Mouse (Mus musculus): ENCODE results near the gene Usp5. TPM values are rescaled to one million over a fixed set of nuclear protein-coding genes. Genes with fewer than 3 reads are reported as not detected.

The Usp5 gene
- polyA plus RNA-seq, 1 experiment from 2014 or later = 162 TPM

DNA sequence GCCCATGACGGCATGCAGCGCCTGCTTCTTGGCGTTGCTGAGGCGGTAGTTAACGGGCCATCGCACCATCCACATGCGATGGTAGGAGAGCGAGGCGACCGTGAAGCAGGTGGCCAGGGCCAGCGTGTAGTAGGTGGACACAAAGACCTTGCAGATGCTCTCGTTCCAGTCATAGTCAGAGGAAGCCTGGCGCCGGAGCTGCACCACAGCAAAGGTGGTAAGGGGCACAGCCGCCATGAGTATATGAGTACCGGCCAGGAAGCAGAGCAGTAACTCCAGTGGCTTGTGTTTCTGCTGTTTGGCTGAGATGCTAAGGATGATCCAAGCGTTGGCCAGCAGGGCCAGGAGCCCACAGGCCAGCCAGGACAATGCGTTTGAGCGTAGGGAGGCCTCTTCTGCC lies 32.0 kb upstream of the Usp5 start:
- H3K4me1 ChIP-seq (ENCODE audit: control insufficient read depth, insufficient read depth, low read length) = peaks cover 54% of the 10 kb centered on the region
- H3K27ac ChIP-seq (ENCODE audit: low read depth, low read length) = no peak overlapping the region
- no peaks in the 10 kb centered on the region for H3K9me3 ChIP-seq (ENCODE audit: control insufficient read depth, low read length)
- no peak for ATAC-seq (ENCODE audit: low read depth)
- H3K4me3 ChIP-seq (ENCODE audit: low read depth, low read length) = no peak overlapping the region; the same call in 1 of the 2 replicates
- H3K4me2 ChIP-seq (ENCODE audit: low read depth, low read length) = peak overlapping the region; percentile 16; the same call in 1 of the 2 replicates
- H3K36me3 ChIP-seq (ENCODE audit: control insufficient read depth, insufficient read depth, low read length) = no peaks in the 10 kb centered on the region
- no peaks in the 10 kb centered on the region for H3K27me3 ChIP-seq (ENCODE audit: control insufficient read depth, insufficient read depth, low read length)
- H3K9ac ChIP-seq (replicated peaks; ENCODE audit: low read depth, low read length) = no peak overlapping the region
- WGBS = 82% methylated on average over 19 of the region's 19 CpGs

DNA sequence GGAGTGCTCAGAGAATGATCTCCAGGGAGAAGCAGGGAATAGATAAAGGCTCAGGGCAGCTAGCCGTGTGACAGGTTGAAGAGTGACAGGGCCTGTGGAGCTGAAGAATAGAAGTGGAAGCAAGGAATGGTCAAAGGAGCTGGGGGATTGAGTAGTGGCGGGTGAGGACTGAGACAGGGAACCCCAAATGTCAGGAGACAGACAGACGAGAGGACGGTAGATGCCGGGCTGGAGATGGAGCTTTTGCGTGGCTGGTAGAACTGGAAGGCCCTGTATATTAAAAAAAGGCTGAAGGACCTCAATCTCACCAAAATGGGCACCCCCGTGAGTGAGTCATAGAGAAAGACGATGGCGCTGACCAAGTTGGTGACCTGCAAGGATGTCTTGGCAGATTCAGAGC lies 31.2 kb upstream of the Usp5 start:
- 88% methylated on average over 9 of the region's 9 CpGs for WGBS
- H3K9ac ChIP-seq (replicated peaks; ENCODE audit: low read depth, low read length) = 0 out of 2 replicates have a peak overlapping the region, but pooled peaks have one; percentile 11
- no peak overlapping the region; the same call in 1 of the 2 replicates for H3K4me2 ChIP-seq (ENCODE audit: low read depth, low read length)
- peaks cover 54% of the 10 kb centered on the region for H3K4me1 ChIP-seq (ENCODE audit: control insufficient read depth, insufficient read depth, low read length)
- ATAC-seq (ENCODE audit: low read depth) = no peak
- no peaks in the 10 kb centered on the region for H3K9me3 ChIP-seq (ENCODE audit: control insufficient read depth, low read length)
- H3K27ac ChIP-seq (ENCODE audit: low read depth, low read length) = peak overlapping the region; percentile 71; the same call in 1 of the 2 replicates
- H3K4me3 ChIP-seq (ENCODE audit: low read depth, low read length) = no peak overlapping the region
- H3K27me3 ChIP-seq (ENCODE audit: control insufficient read depth, insufficient read depth, low read length) = no peaks in the 10 kb centered on the region
- H3K36me3 ChIP-seq (ENCODE audit: control insufficient read depth, insufficient read depth, low read length) = no peaks in the 10 kb centered on the region

DNA sequence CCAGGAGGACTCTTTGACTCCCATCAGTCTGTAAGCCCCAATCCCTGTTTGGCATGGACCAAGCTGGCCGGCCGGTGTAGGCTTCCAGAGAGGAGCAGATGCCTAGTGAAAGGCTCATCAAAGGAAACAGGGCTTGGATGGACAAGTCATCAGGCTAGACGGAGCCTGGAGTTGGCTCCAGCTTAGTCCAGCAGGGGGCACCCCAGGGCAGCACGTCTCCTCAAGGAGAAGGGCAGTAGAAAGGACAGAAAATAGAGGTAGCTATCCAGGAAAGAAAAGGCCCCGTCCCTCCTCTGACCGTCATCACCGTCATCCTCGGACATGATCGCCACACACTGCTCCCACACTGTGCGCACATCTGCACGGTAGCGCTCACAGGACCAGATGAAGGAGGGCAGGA lies 30.4 kb upstream of the Usp5 start:
- Histone ChIP-seq H3K9ac (replicated peaks; ENCODE audit: low read depth, low read length) (peak overlapping the region; percentile 37; the same call in 1 of the 2 replicates), H3K9me3 (ENCODE audit: control insufficient read depth, low read length) (no peaks in the 10 kb centered on the region), H3K4me3 (ENCODE audit: low read depth, low read length) (0 out of 2 replicates have a peak overlapping the region, but pooled peaks have one; percentile 9), H3K27me3 (ENCODE audit: control insufficient read depth, insufficient read depth, low read length) (no peaks in the 10 kb centered on the region), H3K27ac (ENCODE audit: low read depth, low read length) (peak overlapping the region; percentile 71), H3K4me1 (ENCODE audit: control insufficient read depth, insufficient read depth, low read length) (peaks cover 50% of the 10 kb centered on the region), H3K36me3 (ENCODE audit: control insufficient read depth, insufficient read depth, low read length) (no peaks in the 10 kb centered on the region), H3K4me2 (ENCODE audit: low read depth, low read length) (peak overlapping the region; percentile 37)
- 11% methylated on average over 12 of the region's 12 CpGs for WGBS
- no peak for ATAC-seq (ENCODE audit: low read depth)

DNA sequence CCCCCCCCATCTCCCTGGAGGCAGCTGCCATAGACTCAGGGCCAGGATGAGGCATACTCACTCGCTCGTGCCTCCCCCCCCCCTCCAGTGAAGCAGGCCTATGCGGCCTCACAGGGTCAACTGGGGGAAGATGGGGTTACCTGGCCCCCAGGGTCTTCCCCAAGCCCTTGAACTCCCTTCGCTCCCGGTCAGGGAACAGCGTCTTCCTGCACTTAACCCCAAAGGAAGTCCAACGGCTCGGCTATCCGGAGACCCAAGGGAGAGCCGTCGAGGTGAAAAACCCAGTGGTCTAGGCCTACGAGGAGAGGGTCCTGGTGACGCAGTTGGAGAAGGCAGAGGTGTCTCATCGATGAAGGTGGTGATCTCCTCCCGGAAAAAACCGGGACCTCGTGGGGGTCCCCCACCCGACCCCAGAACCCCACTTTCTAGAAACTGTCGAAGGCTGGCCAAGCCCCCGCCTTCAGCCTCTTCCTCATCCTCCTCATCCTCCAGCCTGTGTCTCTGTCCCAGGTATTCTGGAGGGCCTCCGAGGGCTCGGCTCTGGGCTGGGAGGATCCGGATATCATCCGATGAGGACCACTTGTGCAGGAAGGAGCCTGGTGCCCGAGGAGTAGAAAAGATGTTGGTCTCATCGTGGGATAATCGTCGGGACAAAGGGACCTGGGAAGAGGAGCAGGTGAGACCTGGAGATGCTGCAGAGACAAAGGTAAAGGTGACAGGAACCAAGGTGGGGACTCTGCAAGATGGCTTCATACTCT lies 29.5 kb upstream of the Usp5 start:
- no peak overlapping the region for H3K27ac ChIP-seq (ENCODE audit: low read depth, low read length)
- H3K4me1 ChIP-seq (ENCODE audit: control insufficient read depth, insufficient read depth, low read length) = peaks cover 44% of the 10 kb centered on the region
- H3K9ac ChIP-seq (replicated peaks; ENCODE audit: low read depth, low read length) = no peak overlapping the region
- ATAC-seq (ENCODE audit: low read depth) = no peak
- peak overlapping the region; percentile 76; the same call in 1 of the 2 replicates for H3K4me2 ChIP-seq (ENCODE audit: low read depth, low read length)
- H3K27me3 ChIP-seq (ENCODE audit: control insufficient read depth, insufficient read depth, low read length) = no peaks in the 10 kb centered on the region
- H3K36me3 ChIP-seq (ENCODE audit: control insufficient read depth, insufficient read depth, low read length) = no peaks in the 10 kb centered on the region
- 78% methylated on average over 28 of the region's 28 CpGs for WGBS
- H3K4me3 ChIP-seq (ENCODE audit: low read depth, low read length) = no peak overlapping the region
- H3K9me3 ChIP-seq (ENCODE audit: control insufficient read depth, low read length) = no peaks in the 10 kb centered on the region

- no peaks in the 10 kb centered on the region for H3K27me3 ChIP-seq (ENCODE audit: control insufficient read depth, insufficient read depth, low read length)
- ATAC-seq (ENCODE audit: low read depth) = no peak
- peak overlapping the region; percentile 76 for H3K4me2 ChIP-seq (ENCODE audit: low read depth, low read length)
- 21% methylated on average over 26 of the region's 26 CpGs for WGBS
- peaks cover 44% of the 10 kb centered on the region for H3K4me1 ChIP-seq (ENCODE audit: control insufficient read depth, insufficient read depth, low read length)
- H3K9me3 ChIP-seq (ENCODE audit: control insufficient read depth, low read length) = no peaks in the 10 kb centered on the region
- H3K9ac ChIP-seq (replicated peaks; ENCODE audit: low read depth, low read length) = peak overlapping the region; percentile 95; the same call in 1 of the 2 replicates
- no peaks in the 10 kb centered on the region for H3K36me3 ChIP-seq (ENCODE audit: control insufficient read depth, insufficient read depth, low read length)
- H3K4me3 ChIP-seq (ENCODE audit: low read depth, low read length) = peak overlapping the region; percentile 71
- H3K27ac ChIP-seq (ENCODE audit: low read depth, low read length) = peak overlapping the region; percentile 99
Observed at GRCm38 (mm10) chr6:124857840-124858530, 28.7 kb upstream of the Usp5 start.

DNA sequence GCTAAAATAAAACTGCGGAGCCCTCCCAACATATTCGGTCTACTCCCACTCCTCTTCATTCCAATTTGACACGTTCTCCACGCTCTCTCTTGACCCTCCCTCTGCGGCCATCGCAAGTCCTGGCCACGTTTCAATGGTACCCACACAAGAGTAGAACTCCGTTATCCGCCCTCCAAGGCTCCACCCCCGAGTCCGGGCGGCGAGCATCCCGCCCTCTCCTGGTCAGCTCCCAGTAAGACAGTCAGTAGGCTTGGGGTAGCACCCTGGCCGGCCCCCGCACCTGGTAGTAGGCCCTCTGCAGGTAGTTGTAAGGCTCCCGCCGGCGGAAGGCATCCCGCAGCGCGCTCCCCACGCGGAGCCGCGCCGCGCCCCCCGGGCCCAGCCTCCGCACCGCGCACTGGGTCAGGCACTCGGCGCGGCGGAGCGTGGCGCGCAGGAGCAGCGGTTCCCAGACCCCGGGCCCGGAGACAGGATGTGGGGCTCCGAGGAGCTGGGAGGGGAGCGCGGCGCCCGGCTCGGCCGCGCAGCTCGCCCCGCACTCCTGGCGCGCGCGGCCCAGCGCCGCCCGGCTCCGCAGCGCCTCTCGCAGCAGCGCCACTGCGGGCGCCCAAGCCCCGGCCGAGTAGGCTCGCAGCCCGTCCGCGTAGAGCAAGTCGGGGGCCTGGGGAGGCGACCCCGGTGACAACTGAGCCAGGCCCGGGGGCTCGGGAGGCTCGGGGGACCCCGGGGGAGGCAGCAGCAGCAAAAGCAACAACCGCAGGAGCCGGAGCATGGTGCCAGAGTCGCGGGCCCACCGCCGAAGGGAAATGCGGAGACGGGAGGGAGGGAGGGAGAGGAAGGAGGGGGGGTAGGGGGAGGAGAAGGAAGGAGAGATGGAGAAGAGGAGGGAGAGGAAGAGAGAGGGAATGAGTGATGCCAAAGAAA lies 27.9 kb upstream of the Usp5 start, which contains the start of gene P3h3:
TSS of gene P3h3 (minus strand) at position 837 of the 924 bp plus-strand sequence.
- no peaks in the 10 kb centered on the region for H3K9me3 ChIP-seq (ENCODE audit: control insufficient read depth, low read length)
- H3K27me3 ChIP-seq (ENCODE audit: control insufficient read depth, insufficient read depth, low read length) = no peaks in the 10 kb centered on the region
- H3K4me2 ChIP-seq (ENCODE audit: low read depth, low read length) = peak within 1 kb of the TSS; percentile 76
- WGBS = under 1% methylated on average over 86 of the region's 86 CpGs
- H3K9ac ChIP-seq (replicated peaks; ENCODE audit: low read depth, low read length) = peak within 1 kb of the TSS; percentile 95
- H3K36me3 ChIP-seq (ENCODE audit: control insufficient read depth, insufficient read depth, low read length) = 0 out of 2 replicates have a peak, but pooled peaks cover 3% of the 10 kb centered on the region
- peak within 1 kb of the TSS; percentile 99 for H3K27ac ChIP-seq (ENCODE audit: low read depth, low read length)
- peak; percentile 90 for ATAC-seq (ENCODE audit: low read depth)
- H3K4me1 ChIP-seq (ENCODE audit: control insufficient read depth, insufficient read depth, low read length) = peaks cover 37% of the 10 kb centered on the region
- H3K4me3 ChIP-seq (ENCODE audit: low read depth, low read length) = peak within 1 kb of the TSS; percentile 71

DNA sequence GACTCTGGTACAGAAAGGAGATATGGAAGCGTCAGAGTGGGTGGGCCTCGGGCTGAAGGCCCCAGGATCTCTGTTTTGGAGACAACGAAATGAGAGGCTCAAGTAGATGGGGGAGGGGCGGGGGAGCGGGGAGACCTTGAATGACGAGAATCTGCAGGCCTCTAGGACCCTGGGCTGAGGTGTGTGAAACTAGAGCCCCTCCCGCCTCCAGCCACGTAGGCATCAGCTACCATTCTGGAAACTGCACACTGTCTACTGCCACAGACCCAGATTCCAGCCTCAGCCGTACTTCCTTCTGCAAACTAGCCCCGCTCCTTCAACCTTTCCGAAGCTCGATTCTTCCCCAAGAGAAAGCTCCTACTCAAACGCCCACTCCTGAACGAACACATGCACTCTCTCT lies 27.0 kb upstream of the Usp5 start:
- peak overlapping the region; percentile 71 for H3K4me3 ChIP-seq (ENCODE audit: low read depth, low read length)
- no peaks in the 10 kb centered on the region for H3K27me3 ChIP-seq (ENCODE audit: control insufficient read depth, insufficient read depth, low read length)
- H3K4me1 ChIP-seq (ENCODE audit: control insufficient read depth, insufficient read depth, low read length) = peaks cover 29% of the 10 kb centered on the region
- H3K27ac ChIP-seq (ENCODE audit: low read depth, low read length) = peak overlapping the region; percentile 99
- H3K9ac ChIP-seq (replicated peaks; ENCODE audit: low read depth, low read length) = peak overlapping the region; percentile 95
- H3K9me3 ChIP-seq (ENCODE audit: control insufficient read depth, low read length) = no peaks in the 10 kb centered on the region
- peak; percentile 81 for ATAC-seq (ENCODE audit: low read depth)
- peak overlapping the region; percentile 76 for H3K4me2 ChIP-seq (ENCODE audit: low read depth, low read length)
- 6% methylated on average over 13 of the region's 14 CpGs for WGBS
- 0 out of 2 replicates have a peak, but pooled peaks cover 4% of the 10 kb centered on the region for H3K36me3 ChIP-seq (ENCODE audit: control insufficient read depth, insufficient read depth, low read length)

DNA sequence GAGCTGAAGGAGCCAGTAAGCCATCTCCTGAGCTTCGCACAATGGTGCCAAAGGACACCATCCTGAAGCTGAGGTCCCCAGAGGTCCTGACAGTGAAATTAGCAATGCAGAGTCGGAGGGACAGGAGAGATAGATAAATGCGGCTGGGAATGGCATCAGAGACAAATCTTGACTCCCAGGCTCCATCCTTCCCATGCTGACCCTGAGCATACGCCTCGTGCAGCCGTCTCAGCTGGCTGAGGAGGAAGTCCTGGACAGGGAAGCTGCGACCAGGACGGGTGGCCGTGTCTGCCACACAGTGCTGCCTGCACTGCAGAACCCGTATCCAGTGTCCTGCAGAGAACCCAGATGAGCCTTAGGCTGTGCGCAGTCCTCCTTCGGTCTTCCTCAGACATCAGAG lies 25.4 kb upstream of the Usp5 start:
- H3K27ac ChIP-seq (ENCODE audit: low read depth, low read length) = no peak overlapping the region
- H3K4me2 ChIP-seq (ENCODE audit: low read depth, low read length) = no peak overlapping the region
- H3K4me1 ChIP-seq (ENCODE audit: control insufficient read depth, insufficient read depth, low read length) = peaks cover 12% of the 10 kb centered on the region; the same call in 1 of the 2 replicates
- 82% methylated on average over 12 of the region's 12 CpGs for WGBS
- no peak overlapping the region for H3K9ac ChIP-seq (replicated peaks; ENCODE audit: low read depth, low read length)
- H3K9me3 ChIP-seq (ENCODE audit: control insufficient read depth, low read length) = no peaks in the 10 kb centered on the region
- no peaks in the 10 kb centered on the region for H3K27me3 ChIP-seq (ENCODE audit: control insufficient read depth, insufficient read depth, low read length)
- no peak overlapping the region for H3K4me3 ChIP-seq (ENCODE audit: low read depth, low read length)
- no peak for ATAC-seq (ENCODE audit: low read depth)
- H3K36me3 ChIP-seq (ENCODE audit: control insufficient read depth, insufficient read depth, low read length) = 0 out of 2 replicates have a peak, but pooled peaks cover 4% of the 10 kb centered on the region
